ENCODE assay signal across 15 mouse cellular contexts in the genomic region with DNA sequence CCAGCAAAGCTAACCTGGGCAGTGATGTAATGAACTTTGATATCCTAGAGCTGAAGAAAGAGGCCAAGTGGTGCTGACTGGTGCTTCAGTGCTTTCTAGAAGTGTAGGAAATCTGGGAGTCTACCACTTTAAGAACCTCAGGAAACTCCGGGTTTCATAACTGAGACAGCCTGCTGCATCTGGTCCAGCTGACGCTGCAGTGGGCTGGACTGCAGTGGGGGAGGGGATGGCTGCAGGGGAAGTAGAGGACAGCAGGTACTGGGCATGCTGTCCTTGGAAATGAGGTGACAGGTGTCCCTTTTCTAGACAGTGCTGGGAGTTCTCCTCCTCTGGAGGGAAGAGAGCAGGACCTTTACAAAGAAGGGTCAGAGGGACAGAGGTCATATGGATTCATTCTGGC. TPM values are rescaled to one million over a fixed set of nuclear protein-coding genes. Genes with fewer than 3 reads are reported as not detected.
DNase-seq lines count a peak whose midpoint lies in the region; ATAC-seq and TF ChIP-seq lines count a peak whose summit lies in the region.
"Had no signal": no experiment of that assay in that cellular context is flagged by ENCODE, and none has a peak within 500 bp of the region (broad histone marks: within the 10 kb centered on the region; RNA-seq: fewer than 3 reads in every experiment).

TSS of gene BC049352 (plus strand) at position 238 of the 400 bp plus-strand sequence.

- H3K36me3 ChIP-seq in thymus, adult 2 months (ENCODE audit: control insufficient read depth, insufficient read depth, low read length): no peaks in the 10 kb centered on the region
- H3K36me3 ChIP-seq: embryonic facial prominence, embryonic 12.5 days; heart, embryonic 12.5 days; neural tube, embryonic 13.5 days had no signal

- no peaks in the 10 kb centered on the region for H3K27me3 ChIP-seq in thymus, adult 2 months (ENCODE audit: control insufficient read depth, insufficient read depth, low read length)
- H3K27me3 ChIP-seq: embryonic facial prominence, embryonic 12.5 days; neural tube, embryonic 13.5 days had no signal

- 11% methylated on average over 2 of the region's 2 CpGs for WGBS in thymus, adult 2 months

- peak; percentile 33; the same call in 1 of the 2 replicates for ATAC-seq in frontal cortex, adult (ENCODE audit: low TSS enrichment)
- 0 out of 2 replicates have a peak, but pooled peaks have one; percentile 11 for ATAC-seq in megakaryocyte progenitor cell, adult 5-6 weeks (replicated peaks; ENCODE audit: poor library complexity)
- ATAC-seq: forebrain, embryonic 14.5 days had no signal

- TF ChIP-seq POLR2A in thymus, adult 2 months (IDR thresholded peaks at IDR 0.05; ENCODE audit: control insufficient read depth, extremely low read depth, insufficient read depth, low read length, poor library complexity): no peak

- no peak for TF ChIP-seq CTCF in thymus, adult 2 months (IDR thresholded peaks at IDR 0.05; ENCODE audit: borderline replicate concordance, control insufficient read depth, extremely low read depth, insufficient read depth, low read length, poor library complexity)

- H3K4me3 ChIP-seq in thymus, adult 2 months (ENCODE audit: control insufficient read depth, insufficient read depth, low read length): no peak within 1 kb of the TSS
- H3K4me3 ChIP-seq: embryonic facial prominence, embryonic 12.5 days; heart, embryonic 12.5 days; neural tube, embryonic 13.5 days had no signal

- peak within 1 kb of the TSS; percentile 83 for H3K27ac ChIP-seq in thymus, adult 2 months (ENCODE audit: control insufficient read depth, insufficient read depth, low read length)
- H3K27ac ChIP-seq: embryonic facial prominence, embryonic 12.5 days; neural tube, embryonic 13.5 days had no signal

- peaks cover 68% of the 10 kb centered on the region for H3K4me1 ChIP-seq in thymus, adult 2 months (replicated peaks; ENCODE audit: control insufficient read depth, insufficient read depth, low read length)
- H3K4me1 ChIP-seq: embryonic facial prominence, embryonic 12.5 days; heart, embryonic 12.5 days; neural tube, embryonic 13.5 days had no signal

- DNase-seq in frontal cortex, postnatal 10 days (ENCODE audit: low spot score in 2 of 2): no peak
- peak; percentile 24 for DNase-seq in layer of hippocampus, adult 11-12 months (ENCODE audit: low spot score)
- no peak for DNase-seq in layer of hippocampus, adult 18-20 months (ENCODE audit: low spot score in 2 of 2)
- no peak for DNase-seq in thymus, adult 2 months
- no peak for DNase-seq in thymus, adult 18-20 months
- DNase-seq in embryo, embryonic 10 days (ENCODE audit: low spot score): no peak
- DNase-seq: cerebellum, adult 9-10 months; midbrain, embryonic 14.5 days had no signal

RNA-seq across cellular contexts. Expression of gene BC049352, which starts in this region (rescaled TPM):
- total RNA-seq in layer of hippocampus, adult 18-20 months (2021): under 1 TPM; 0.22 to 0.81 TPM
- 1.7 and 4.5 TPM in 2 replicates for polyA plus RNA-seq in thymus, adult 2 months (2012; rRNA removed)
- total RNA-seq in megakaryocyte progenitor cell, adult 5-6 weeks (2015): not detected in 2 replicates
- total RNA-seq in megakaryocyte progenitor cell, adult 5-6 weeks (2017): not detected in 2 replicates
- polyA plus RNA-seq: C2C12; forebrain, embryonic 14.5 days; heart, embryonic 12.5 days; midbrain, embryonic 14.5 days; neural tube, embryonic 13.5 days had no signal

Comparison
In these comparisons a context has a peak if more than half of its experiments do, and no peak if none do; other contexts are left out.
1. Peak in ATAC-seq in megakaryocyte progenitor cell, adult 5-6 weeks; RNA of the gene not detected or under 1 TPM.